Mouse (Mus musculus) midbrain, postnatal 0 days (tissue): ENCODE results near the gene Itln1. TPM values are rescaled to one million over a fixed set of nuclear protein-coding genes. Genes with fewer than 3 reads are reported as not detected.

Experiments
- ATAC-seq: fragments of 200-750 bp; cut with Nextera tagmentation; 2 replicates; pipeline ENCODE4 v1.8.0; 2017; ENCODE audit warnings: moderate number of reproducible peaks, mild to moderate bottlenecking, moderate TSS enrichment, moderate library complexity; ENCODE audit not compliant: low FRiP score
- DNase-seq: peaks from one replicate; pipeline ENCODE4 v3.0.0-alpha.2; 2015; ENCODE audit warnings: low spot score
- H3K27ac ChIP-seq: fragments of 300-500 bp; sonication (generic); 2 replicates; pipeline ENCODE4 v1.5.1; 2014; ENCODE audit warnings: low read depth, mild to moderate bottlenecking, low read length, mixed read lengths
- H3K27me3 ChIP-seq: fragments of 300-500 bp; sonication (generic); 2 replicates; pipeline ENCODE4 v1.6.1; 2014; ENCODE audit warnings: low read length, control low read depth, mixed read lengths; ENCODE audit not compliant: insufficient read depth
- H3K36me3 ChIP-seq: fragments of 300-500 bp; sonication (generic); 2 replicates; pipeline ENCODE4 v1.6.1; 2014; ENCODE audit warnings: low read length, control low read depth, mixed read lengths; ENCODE audit not compliant: insufficient read depth
- H3K4me1 ChIP-seq: fragments of 300-500 bp; sonication (generic); 2 replicates; pipeline ENCODE4 v1.6.1; 2014; ENCODE audit warnings: mild to moderate bottlenecking, control low read depth, antibody characterized with exemption, low read length, mixed read lengths; ENCODE audit not compliant: insufficient read depth
- H3K4me2 ChIP-seq: fragments of 300-500 bp; sonication (generic); 2 replicates; pipeline ENCODE4 v1.6.1; 2014; ENCODE audit warnings: low read depth, mild to moderate bottlenecking, low read length, mixed read lengths; ENCODE audit not compliant: poor library complexity, severe bottlenecking
- H3K4me3 ChIP-seq: fragments of 300-500 bp; sonication (generic); 2 replicates; pipeline ENCODE4 v1.5.1; 2014; ENCODE audit warnings: low read depth, mild to moderate bottlenecking, low read length, moderate library complexity
- H3K9ac ChIP-seq: fragments of 300-500 bp; sonication (generic); replicated peaks from 2 replicates; pipeline ENCODE4 v1.6.1; 2014; ENCODE audit warnings: mild to moderate bottlenecking, low read length, moderate library complexity, mixed read lengths; ENCODE audit not compliant: poor library complexity, severe bottlenecking
- H3K9me3 ChIP-seq: fragments of 300-500 bp; sonication (generic); 2 replicates; pipeline ENCODE4 v1.6.1; 2016; ENCODE audit warnings: low read length, control low read depth
- CTCF ChIP-seq: IDR thresholded peaks from 2 replicates; pipeline ENCODE4 v1.5.1; 2016; ENCODE audit warnings: antibody characterized with exemption, mild to moderate bottlenecking
- WGBS: fragments of 180-500 bp; shearing (Covaris S2); extraction: QIAGEN DNeasy Blood & Tissue Kit; methylation state at CpG from one replicate; pipeline ENCODE4 v1.1.7; 2014; 5-methylcytosine and 5-hydroxymethylcytosine counted together
- polyA plus RNA-seq: library from polyadenylated mRNA; unstranded; fragments of >200 nt; fragmentation: Nextera tagmentation; extraction: Ambion mirVana; gene quantifications from 2 replicates; pipeline ENCODE4 v1.2.1, GENCODE M21; 2015
- total RNA-seq: library from RNA; depleted of rRNA; stranded (reverse); fragments of >200 nt; gene quantifications from 2 replicates; pipeline ENCODE4 v1.2.3, GENCODE M21; 2014

Itln1 gene
- total and polyA plus RNA-seq, 2 experiments from 2014 or later: not detected

DNA sequence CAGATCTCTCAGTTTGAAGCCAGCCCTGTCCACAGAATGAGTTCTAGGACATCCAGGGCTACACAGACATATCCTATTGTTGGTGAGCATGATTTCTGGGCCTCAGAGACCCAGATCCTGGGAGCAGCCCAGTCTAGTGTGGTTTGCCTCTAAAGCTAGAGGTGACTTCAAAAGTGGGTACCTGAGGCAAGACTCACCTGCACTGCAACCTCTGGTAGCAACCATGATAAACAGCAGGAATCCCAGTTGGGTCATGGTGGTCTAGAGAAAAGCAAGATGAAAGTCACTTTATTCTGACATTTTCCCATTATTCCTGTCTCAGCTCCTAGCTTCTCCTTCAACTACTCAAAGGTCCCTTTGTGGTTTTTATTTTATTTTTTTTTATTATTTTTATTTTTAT lies 537 bp downstream of the Itln1 start:
- ATAC-seq (no peak), DNase-seq (no peak)
- H3K4me1 ChIP-seq: no peaks in the 10 kb centered on the region
- no peak overlapping the region for H3K4me3 ChIP-seq
- TF ChIP-seq CTCF: no peak
- H3K4me2 ChIP-seq: no peak overlapping the region
- H3K9ac ChIP-seq: no peak overlapping the region
- H3K36me3 ChIP-seq: no peaks in the 10 kb centered on the region
- H3K9me3 ChIP-seq: 0 out of 2 replicates have a peak, but pooled peaks cover 3% of the 10 kb centered on the region
- no peak overlapping the region for H3K27ac ChIP-seq
- no peaks in the 10 kb centered on the region for H3K27me3 ChIP-seq

DNA sequence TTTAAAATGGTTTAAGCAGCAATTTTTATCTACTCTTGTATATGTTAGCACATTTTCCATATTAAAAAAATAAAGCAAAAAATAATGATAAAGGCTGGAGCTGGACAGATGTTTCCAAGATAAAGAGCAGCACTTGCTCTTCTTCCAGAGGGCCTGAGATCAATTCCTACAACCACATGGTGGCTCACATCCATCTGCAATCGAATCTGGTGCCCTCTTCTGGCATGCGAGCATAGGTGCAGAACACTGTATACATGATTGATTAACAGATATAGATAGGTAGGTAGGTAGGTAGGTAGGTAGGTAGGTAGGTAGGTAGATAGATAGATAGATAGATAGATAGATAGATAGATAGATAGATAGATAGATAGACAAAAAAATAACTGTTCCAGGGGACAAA lies 2.3 kb downstream of the Itln1 start:
- no peak for ATAC-seq

DNA sequence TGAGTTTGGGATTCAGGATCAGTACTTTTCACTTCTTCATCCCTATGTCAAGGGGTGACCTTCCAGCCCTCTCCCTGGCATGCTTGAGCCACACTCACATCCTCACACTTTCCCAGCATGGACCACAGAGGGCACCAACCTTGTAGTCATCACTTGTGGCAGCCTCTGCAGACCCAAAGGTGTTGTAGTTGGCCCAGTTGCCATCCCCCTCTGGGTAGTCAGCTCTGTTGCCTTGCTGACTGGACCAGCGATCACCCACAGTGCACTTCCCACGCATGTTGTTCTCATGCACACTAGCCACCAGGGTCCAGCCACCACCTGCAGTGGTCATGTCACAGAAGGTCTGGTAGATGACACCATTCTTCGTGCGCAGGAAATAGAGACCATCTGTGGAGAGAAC lies 3.7 kb downstream of the Itln1 start:
- no peak for TF ChIP-seq CTCF
- no peak overlapping the region for H3K9ac ChIP-seq
- DNase-seq: no peak
- H3K27me3 ChIP-seq: no peaks in the 10 kb centered on the region
- no peak overlapping the region for H3K4me3 ChIP-seq
- no peaks in the 10 kb centered on the region for H3K4me1 ChIP-seq
- H3K36me3 ChIP-seq: no peaks in the 10 kb centered on the region
- H3K9me3 ChIP-seq: no peaks in the 10 kb centered on the region
- 93% methylated on average over 4 of the region's 4 CpGs for WGBS
- ATAC-seq: no peak
- H3K27ac ChIP-seq: no peak overlapping the region
- H3K4me2 ChIP-seq: no peak overlapping the region

More for the DNA sequence above, 2.3 kb downstream of the Itln1 start:
- WGBS: 68% methylated on average over 2 of the region's 2 CpGs
- Histone ChIP-seq H3K4me2 (no peak overlapping the region), H3K4me3 (no peak overlapping the region), H3K4me1 (no peaks in the 10 kb centered on the region), H3K36me3 (no peaks in the 10 kb centered on the region), H3K27me3 (no peaks in the 10 kb centered on the region), H3K9ac (no peak overlapping the region), H3K27ac (no peak overlapping the region), H3K9me3 (no peaks in the 10 kb centered on the region)
- TF ChIP-seq CTCF: no peak
- DNase-seq: no peak

DNA sequence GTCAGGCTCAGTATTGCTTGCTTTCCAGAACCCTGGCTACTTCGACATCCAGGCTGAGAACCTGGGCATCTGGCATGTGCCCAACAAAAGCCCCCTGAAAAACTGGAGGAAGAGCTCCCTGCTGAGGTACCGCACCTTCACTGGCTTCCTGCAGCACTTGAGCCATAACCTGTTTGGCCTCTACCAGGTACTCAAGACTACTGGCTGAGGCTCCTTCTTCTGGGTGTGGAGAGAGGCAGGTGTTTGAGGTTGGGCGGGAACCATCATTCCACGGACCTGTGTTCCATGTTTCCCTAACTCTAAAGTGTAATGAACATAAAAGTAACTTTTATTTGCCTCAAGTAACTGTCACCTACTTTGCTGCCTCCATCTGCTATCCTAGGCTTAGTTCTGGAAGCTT lies 19.5 kb downstream of the Itln1 start:
- Histone ChIP-seq H3K4me1 (no peaks in the 10 kb centered on the region), H3K27me3 (no peaks in the 10 kb centered on the region), H3K27ac (no peak overlapping the region), H3K9ac (no peak overlapping the region), H3K4me3 (no peak overlapping the region), H3K36me3 (no peaks in the 10 kb centered on the region), H3K9me3 (no peaks in the 10 kb centered on the region), H3K4me2 (no peak overlapping the region)
- DNase-seq (no peak), ATAC-seq (no peak)
- 94% methylated on average over 4 of the region's 4 CpGs for WGBS
- TF ChIP-seq CTCF: no peak

DNA sequence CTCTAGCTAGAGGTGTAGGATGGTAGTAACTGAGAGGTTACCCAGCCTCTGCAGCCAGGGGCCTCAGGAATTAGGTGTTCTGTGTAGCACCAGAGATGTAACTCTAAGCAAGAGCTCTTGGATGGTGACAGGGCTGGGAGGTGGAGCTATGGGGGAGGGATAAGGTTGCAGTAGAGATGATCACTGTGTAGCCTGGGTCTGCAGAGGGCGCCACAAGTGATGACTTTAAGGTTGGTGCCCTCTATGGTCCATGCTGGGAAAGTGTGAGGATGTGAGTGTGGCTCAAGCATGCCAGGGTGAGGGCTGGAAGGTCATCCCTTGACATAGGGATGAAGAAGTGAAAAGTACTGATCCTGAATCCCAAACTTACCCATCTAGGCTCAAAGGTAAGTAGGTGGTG lies 20.1 kb downstream of the Itln1 start:
- no peak overlapping the region for H3K4me2 ChIP-seq
- no peak for TF ChIP-seq CTCF
- H3K9me3 ChIP-seq: no peaks in the 10 kb centered on the region
- DNase-seq: no peak
- H3K27ac ChIP-seq: no peak overlapping the region
- H3K4me3 ChIP-seq: no peak overlapping the region
- no peaks in the 10 kb centered on the region for H3K27me3 ChIP-seq
- no peak overlapping the region for H3K9ac ChIP-seq
- ATAC-seq: no peak
- H3K36me3 ChIP-seq: no peaks in the 10 kb centered on the region
- WGBS: 23% methylated on average over 1 of the region's 1 CpGs
- H3K4me1 ChIP-seq: no peaks in the 10 kb centered on the region

DNA sequence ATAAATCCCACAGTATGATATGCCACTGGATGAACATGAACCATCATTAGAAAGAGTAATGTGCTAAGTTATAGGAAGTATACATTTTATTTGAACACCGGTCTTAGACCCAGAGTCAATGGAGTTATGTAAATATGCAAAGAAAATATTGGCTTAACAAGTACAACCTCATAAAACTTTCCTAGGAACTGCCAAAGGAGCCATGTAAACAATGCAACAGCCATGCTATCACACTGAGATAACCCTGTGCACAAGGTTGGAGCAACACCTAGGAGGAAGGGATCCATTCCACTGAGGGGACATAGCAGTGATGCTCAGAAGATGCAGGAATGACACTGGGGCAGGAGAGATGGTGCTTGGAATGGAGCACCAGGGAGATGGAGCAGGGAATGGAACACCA lies 21.3 kb downstream of the Itln1 start:
- ATAC-seq (no peak), DNase-seq (no peak)
- no peaks in the 10 kb centered on the region for H3K27me3 ChIP-seq
- no peak for TF ChIP-seq CTCF
- H3K4me3 ChIP-seq: no peak overlapping the region
- H3K36me3 ChIP-seq: no peaks in the 10 kb centered on the region
- H3K9ac ChIP-seq: no peak overlapping the region
- H3K9me3 ChIP-seq: no peaks in the 10 kb centered on the region
- H3K4me1 ChIP-seq: no peaks in the 10 kb centered on the region
- 100% methylated on average over 1 of the region's 1 CpGs for WGBS
- H3K27ac ChIP-seq: no peak overlapping the region
- no peak overlapping the region for H3K4me2 ChIP-seq
